Mouse (Mus musculus) heart, postnatal 0 days (tissue): ENCODE data around the gene Zfp346.

Experiments
- CTCF ChIP-seq: IDR thresholded peaks from 2 replicates; pipeline ENCODE4 v1.5.1; 2016; ENCODE audit warnings: antibody characterized with exemption, control low read depth, low read depth
- EP300 ChIP-seq: IDR thresholded peaks from 2 replicates; pipeline ENCODE4 v1.6.1; 2016; ENCODE audit warnings: antibody characterized with exemption, low read depth

- TF ChIP-seq CTCF, result no peak
- TF ChIP-seq EP300, result no peak
Measured at GRCm38 (mm10) chr13:55174347-55174746, 69.2 kb downstream of the Zfp346 start.
